Comparison of ENCODE assay signal across 10 mouse cellular contexts in the genomic region with DNA sequence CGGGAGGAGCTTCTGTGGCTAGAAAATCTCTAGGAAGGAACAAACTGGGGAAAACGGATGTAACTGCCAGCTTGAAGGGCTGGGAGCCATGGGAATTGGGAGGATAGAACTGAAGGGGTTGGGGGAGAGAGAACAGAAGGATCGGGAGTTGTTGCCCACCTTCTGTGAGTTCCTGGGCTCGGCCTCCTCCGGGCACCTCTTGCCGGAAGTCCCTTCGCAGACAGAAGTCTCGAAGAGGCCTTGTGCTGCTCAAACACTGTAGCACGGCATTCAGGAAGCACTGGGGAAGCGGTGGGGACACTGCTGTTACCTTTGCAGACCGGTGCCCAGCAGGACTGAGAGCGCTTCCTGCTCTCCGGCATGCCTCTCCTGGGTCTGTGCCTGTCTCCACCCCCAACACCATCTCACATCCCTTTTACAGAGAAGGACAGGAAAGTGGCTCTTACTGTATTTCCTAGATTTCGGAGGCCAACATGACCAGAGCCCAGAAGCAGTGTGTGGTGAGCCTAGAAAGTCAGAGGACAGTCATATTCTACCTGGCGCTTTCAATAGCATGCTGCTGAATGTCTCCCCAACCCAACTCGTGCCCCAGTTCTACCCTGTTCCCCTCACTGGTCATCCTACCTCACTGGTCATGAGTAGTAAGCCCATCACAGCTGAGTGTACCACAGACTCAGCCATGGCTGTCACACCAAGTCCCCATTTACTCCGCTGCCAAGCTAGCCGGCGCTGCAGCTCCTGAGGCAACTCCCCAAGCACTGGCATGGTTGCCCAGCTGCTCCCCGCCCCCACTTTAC. TPM values are rescaled to one million over a fixed set of nuclear protein-coding genes. Genes with fewer than 3 reads are reported as not detected.
A peak's percentile ranks its signal among the peaks of the same experiment; 100 is the strongest.
DNase-seq lines count a peak whose midpoint lies in the region; ATAC-seq and TF ChIP-seq lines count a peak whose summit lies in the region.
"Had no signal": no experiment of that assay in that cellular context is flagged by ENCODE, and none has a peak within 500 bp of the region (broad histone marks: within the 10 kb centered on the region; RNA-seq: fewer than 3 reads in every experiment).

No protein-coding gene starts in this region.

- H3K4me2 ChIP-seq in heart, embryonic 12.5 days: no peak overlapping the region
- no peak overlapping the region for H3K4me2 ChIP-seq in heart, embryonic 11.5 days
- no peak overlapping the region for H3K4me2 ChIP-seq in liver, embryonic 12.5 days
- no peak overlapping the region; the same call in 1 of the 2 replicates for H3K4me2 ChIP-seq in intestine, postnatal 0 days (replicated peaks; ENCODE audit: low read depth)
- H3K4me2 ChIP-seq: forebrain, embryonic 15.5 days; heart, embryonic 15.5 days had no signal

- H3K9ac ChIP-seq in heart, embryonic 12.5 days: peak overlapping the region; percentile 39; the same call in 1 of the 2 replicates
- H3K9ac ChIP-seq in heart, embryonic 11.5 days (ENCODE audit: low read depth, low read length): no peak overlapping the region
- H3K9ac ChIP-seq in liver, embryonic 12.5 days: no peak overlapping the region
- H3K9ac ChIP-seq in intestine, postnatal 0 days (ENCODE audit: low read depth, low read length): no peak overlapping the region
- H3K9ac ChIP-seq: heart, embryonic 15.5 days had no signal

- no peak for ATAC-seq in heart, embryonic 12.5 days (ENCODE audit: insufficient number of reproducible peaks, low FRiP score)
- no peak for ATAC-seq in heart, embryonic 11.5 days (replicated peaks; ENCODE audit: insufficient number of reproducible peaks, low FRiP score, low TSS enrichment)
- no peak for ATAC-seq in liver, embryonic 12.5 days
- ATAC-seq in intestine, postnatal 0 days: no peak
- ATAC-seq: forebrain, embryonic 15.5 days had no signal

- H3K4me3 ChIP-seq in heart, embryonic 12.5 days: no peak overlapping the region
- no peak overlapping the region for H3K4me3 ChIP-seq in heart, embryonic 11.5 days (ENCODE audit: low read depth, low read length)
- H3K4me3 ChIP-seq in liver, embryonic 12.5 days: no peak overlapping the region
- no peak overlapping the region for H3K4me3 ChIP-seq in intestine, postnatal 0 days (ENCODE audit: low read depth, low read length)
- peak overlapping the region; percentile 39 for H3K4me3 ChIP-seq in small intestine, adult 2 months (ENCODE audit: low read depth, low read length)
- H3K4me3 ChIP-seq: forebrain, embryonic 15.5 days; heart, embryonic 15.5 days had no signal

- TF ChIP-seq POLR2A in small intestine, adult 2 months (IDR thresholded peaks at IDR 0.05; ENCODE audit: low read depth, low read length): no peak

- TF ChIP-seq CTCF in intestine, postnatal 0 days (IDR thresholded peaks at IDR 0.05; ENCODE audit: low read depth): no peak
- TF ChIP-seq CTCF in small intestine, adult 2 months (IDR thresholded peaks at IDR 0.05; ENCODE audit: extremely low read depth, insufficient read length, insufficient replicate concordance, low read depth, low read length): no peak

- H3K27me3 ChIP-seq in heart, embryonic 12.5 days (replicated peaks): no peaks in the 10 kb centered on the region
- no peaks in the 10 kb centered on the region for H3K27me3 ChIP-seq in heart, embryonic 11.5 days (ENCODE audit: control insufficient read depth, insufficient read depth, low read length)
- no peaks in the 10 kb centered on the region for H3K27me3 ChIP-seq in liver, embryonic 12.5 days (replicated peaks)
- H3K27me3 ChIP-seq in intestine, postnatal 0 days (replicated peaks; ENCODE audit: control insufficient read depth, insufficient read depth, low read length): no peaks in the 10 kb centered on the region
- H3K27me3 ChIP-seq in small intestine, adult 2 months (ENCODE audit: control insufficient read depth, insufficient read depth, low read length): no peaks in the 10 kb centered on the region
- H3K27me3 ChIP-seq: forebrain, embryonic 15.5 days; heart, embryonic 15.5 days had no signal

- H3K4me1 ChIP-seq in heart, embryonic 12.5 days (replicated peaks): peaks cover 24% of the 10 kb centered on the region
- H3K4me1 ChIP-seq in heart, embryonic 11.5 days (ENCODE audit: control insufficient read depth, insufficient read depth, low read length): peaks cover 15% of the 10 kb centered on the region; the same call in 1 of the 2 replicates
- H3K4me1 ChIP-seq in liver, embryonic 12.5 days: peaks cover 60% of the 10 kb centered on the region
- no peaks in the 10 kb centered on the region; the same call in 1 of the 2 replicates for H3K4me1 ChIP-seq in intestine, postnatal 0 days (replicated peaks; ENCODE audit: control insufficient read depth, insufficient read depth, low read length)
- peaks cover 6% of the 10 kb centered on the region for H3K4me1 ChIP-seq in small intestine, adult 2 months (ENCODE audit: control insufficient read depth, insufficient read depth, insufficient read length, low read length)

- no peak overlapping the region for H3K27ac ChIP-seq in heart, embryonic 12.5 days (ENCODE audit: poor library complexity, severe bottlenecking)
- no peak overlapping the region for H3K27ac ChIP-seq in heart, embryonic 11.5 days (ENCODE audit: low read depth, low read length)
- peak overlapping the region; percentile 59; the same call in 1 of the 2 replicates for H3K27ac ChIP-seq in liver, embryonic 12.5 days
- H3K27ac ChIP-seq in intestine, postnatal 0 days (ENCODE audit: low read depth, low read length): 0 out of 2 replicates have a peak overlapping the region, but pooled peaks have one; percentile 21
- no peak overlapping the region for H3K27ac ChIP-seq in small intestine, adult 2 months (ENCODE audit: insufficient read depth, low read depth, low read length)
- H3K27ac ChIP-seq: forebrain, embryonic 15.5 days; heart, embryonic 15.5 days had no signal

- H3K36me3 ChIP-seq in heart, embryonic 12.5 days: peaks cover 62% of the 10 kb centered on the region
- H3K36me3 ChIP-seq in heart, embryonic 11.5 days (ENCODE audit: control insufficient read depth, insufficient read depth, low read length): peaks cover 12% of the 10 kb centered on the region; the same call in 1 of the 2 replicates
- H3K36me3 ChIP-seq in liver, embryonic 12.5 days: peaks cover 70% of the 10 kb centered on the region
- peaks cover 49% of the 10 kb centered on the region for H3K36me3 ChIP-seq in intestine, postnatal 0 days (ENCODE audit: control insufficient read depth, insufficient read depth)
- H3K36me3 ChIP-seq in small intestine, adult 2 months (ENCODE audit: control insufficient read depth, insufficient read depth, low read length): peaks cover 21% of the 10 kb centered on the region

- DNase-seq in liver: no peak
- no peak for DNase-seq in lung, adult 18-20 months
- DNase-seq: thymus, postnatal 25 days had no signal

- H3K9me3 ChIP-seq in heart, embryonic 12.5 days (replicated peaks): no peaks in the 10 kb centered on the region
- no peaks in the 10 kb centered on the region for H3K9me3 ChIP-seq in heart, embryonic 11.5 days (replicated peaks; ENCODE audit: control insufficient read depth, low read length)
- H3K9me3 ChIP-seq in liver, embryonic 12.5 days (replicated peaks): no peaks in the 10 kb centered on the region
- no peaks in the 10 kb centered on the region for H3K9me3 ChIP-seq in intestine, postnatal 0 days (ENCODE audit: control insufficient read depth)
- H3K9me3 ChIP-seq: forebrain, embryonic 15.5 days; heart, embryonic 15.5 days had no signal

- 87% methylated on average over 20 of the region's 20 CpGs for WGBS in heart, embryonic 12.5 days
- WGBS in heart, embryonic 11.5 days (ENCODE audit: insufficient replicate concordance): 79% methylated on average over 20 of the region's 20 CpGs
- WGBS in liver, embryonic 12.5 days (ENCODE audit: insufficient replicate concordance): 74% methylated on average over 20 of the region's 20 CpGs
- 84% methylated on average over 20 of the region's 20 CpGs for WGBS in intestine, postnatal 0 days
- WGBS in small intestine, adult 2 months: 88% methylated on average over 20 of the region's 20 CpGs

RNA-seq across cellular contexts. Expression of gene Usp21, which starts 2.5 kb away (rescaled TPM):
- 55.1 and 55.7 TPM in 2 replicates for polyA plus RNA-seq in heart, embryonic 12.5 days (2016; fragmentation: Nextera tagmentation; extraction: Ambion mirVana)
- polyA plus RNA-seq in heart, embryonic 11.5 days (2014; fragmentation: Nextera tagmentation; extraction: Ambion mirVana): 51.2 TPM in 2 replicates
- polyA plus RNA-seq in liver, embryonic 12.5 days (2016; fragmentation: Nextera tagmentation; extraction: Ambion mirVana): 36.2 and 38.6 TPM in 2 replicates
- polyA plus RNA-seq in intestine, postnatal 0 days (2015; fragmentation: Nextera tagmentation; extraction: Ambion mirVana): 20.4 and 21.7 TPM in 2 replicates
- polyA plus RNA-seq in small intestine, adult 2 months (2012; rRNA removed): 18.3 and 30.2 TPM in 2 replicates

RNA-seq across cellular contexts. Expression of gene Ppox, which starts 4.3 kb away (rescaled TPM):
- polyA plus RNA-seq in heart, embryonic 12.5 days (2016; fragmentation: Nextera tagmentation; extraction: Ambion mirVana): 51.7 and 55.4 TPM in 2 replicates
- 59.9 and 60.7 TPM in 2 replicates for polyA plus RNA-seq in heart, embryonic 11.5 days (2014; fragmentation: Nextera tagmentation; extraction: Ambion mirVana)
- polyA plus RNA-seq in liver, embryonic 12.5 days (2016; fragmentation: Nextera tagmentation; extraction: Ambion mirVana): 199 and 207 TPM in 2 replicates
- 11.4 and 12.8 TPM in 2 replicates for polyA plus RNA-seq in intestine, postnatal 0 days (2015; fragmentation: Nextera tagmentation; extraction: Ambion mirVana)
- 15.4 and 23.4 TPM in 2 replicates for polyA plus RNA-seq in small intestine, adult 2 months (2012; rRNA removed)

RNA-seq across cellular contexts. Expression of gene Ufc1, which starts 9.5 kb away (rescaled TPM):
- polyA plus RNA-seq in heart, embryonic 12.5 days (2016; fragmentation: Nextera tagmentation; extraction: Ambion mirVana): 84.1 and 86.2 TPM in 2 replicates
- polyA plus RNA-seq in heart, embryonic 11.5 days (2014; fragmentation: Nextera tagmentation; extraction: Ambion mirVana): 90.3 and 92.9 TPM in 2 replicates
- polyA plus RNA-seq in liver, embryonic 12.5 days (2016; fragmentation: Nextera tagmentation; extraction: Ambion mirVana): 55.9 and 58.3 TPM in 2 replicates
- 117 TPM in 2 replicates for polyA plus RNA-seq in intestine, postnatal 0 days (2015; fragmentation: Nextera tagmentation; extraction: Ambion mirVana)
- 6.3 and 10.8 TPM in 2 replicates for polyA plus RNA-seq in small intestine, adult 2 months (2012; rRNA removed)

RNA-seq across cellular contexts. Expression of gene B4galt3, which starts 15.2 kb away (rescaled TPM):
- polyA plus RNA-seq in heart, embryonic 12.5 days (2016; fragmentation: Nextera tagmentation; extraction: Ambion mirVana): 49.5 and 56.1 TPM in 2 replicates
- polyA plus RNA-seq in heart, embryonic 11.5 days (2014; fragmentation: Nextera tagmentation; extraction: Ambion mirVana): 48.4 and 49.4 TPM in 2 replicates
- 29.9 and 35.8 TPM in 2 replicates for polyA plus RNA-seq in liver, embryonic 12.5 days (2016; fragmentation: Nextera tagmentation; extraction: Ambion mirVana)
- 27.0 and 27.4 TPM in 2 replicates for polyA plus RNA-seq in intestine, postnatal 0 days (2015; fragmentation: Nextera tagmentation; extraction: Ambion mirVana)
- polyA plus RNA-seq in small intestine, adult 2 months (2012; rRNA removed): 38.5 and 78.5 TPM in 2 replicates

RNA-seq across cellular contexts. Expression of gene Ndufs2, which starts 34.1 kb away (rescaled TPM):
- 443 and 471 TPM in 2 replicates for polyA plus RNA-seq in heart, embryonic 12.5 days (2016; fragmentation: Nextera tagmentation; extraction: Ambion mirVana)
- polyA plus RNA-seq in heart, embryonic 11.5 days (2014; fragmentation: Nextera tagmentation; extraction: Ambion mirVana): 446 and 471 TPM in 2 replicates
- 160 and 167 TPM in 2 replicates for polyA plus RNA-seq in liver, embryonic 12.5 days (2016; fragmentation: Nextera tagmentation; extraction: Ambion mirVana)
- 249 and 255 TPM in 2 replicates for polyA plus RNA-seq in intestine, postnatal 0 days (2015; fragmentation: Nextera tagmentation; extraction: Ambion mirVana)
- 79.8 and 116 TPM in 2 replicates for polyA plus RNA-seq in small intestine, adult 2 months (2012; rRNA removed)

Comparison
In these comparisons a context has a peak if more than half of its experiments do, and no peak if none do; other contexts are left out.
1. H3K27ac ChIP-seq: peak in liver, embryonic 12.5 days (single experiment) and intestine, postnatal 0 days (single experiment); none in heart, embryonic 12.5 days (single experiment), heart, embryonic 11.5 days (single experiment) and small intestine, adult 2 months (single experiment).